Mouse (Mus musculus): Measurements from ENCODE around the gene Lin7b.

The Lin7b gene

DNA sequence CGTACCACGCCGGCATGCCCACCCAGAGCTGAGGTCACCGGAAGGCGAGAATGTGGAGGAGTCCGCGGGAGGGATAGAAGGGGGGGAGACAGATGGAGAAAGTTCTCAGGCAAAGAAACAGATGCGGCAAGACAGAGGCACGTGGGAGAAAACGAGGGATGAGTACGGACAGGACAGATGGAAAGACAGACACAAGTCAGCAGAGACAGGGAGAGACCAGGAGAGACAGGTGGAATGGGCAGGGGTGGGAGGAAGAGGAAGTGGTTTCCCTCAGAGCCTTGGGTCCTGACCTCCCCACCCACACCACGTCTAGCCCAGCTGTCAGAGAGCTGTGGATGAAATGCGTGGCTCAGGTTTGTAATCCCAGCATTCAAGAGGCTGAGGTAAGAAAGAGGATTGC, 23.5 kb downstream of the Lin7b start:
- DNase-seq: no peak

DNA sequence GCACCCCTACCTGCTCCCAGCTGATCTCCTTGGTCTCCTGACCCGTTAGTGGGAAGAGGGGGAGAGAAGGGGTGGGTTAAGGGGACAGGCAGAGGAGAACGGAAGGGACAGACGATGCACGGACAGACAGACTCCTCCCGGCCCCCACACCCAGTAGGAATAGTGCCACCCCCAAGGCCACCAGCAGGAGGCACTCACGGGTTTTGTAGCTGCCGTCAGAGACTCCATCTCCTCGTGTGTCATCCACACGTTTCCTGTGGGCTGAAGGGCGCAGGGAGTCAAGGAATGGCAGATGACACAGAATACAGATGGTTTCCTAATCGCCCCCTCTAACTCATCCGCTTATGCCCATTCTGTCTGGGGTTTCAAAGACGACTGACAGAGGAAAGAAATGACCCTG, 26.8 kb downstream of the Lin7b start:
- peak; percentile 39 to 54 for DNase-seq

DNA sequence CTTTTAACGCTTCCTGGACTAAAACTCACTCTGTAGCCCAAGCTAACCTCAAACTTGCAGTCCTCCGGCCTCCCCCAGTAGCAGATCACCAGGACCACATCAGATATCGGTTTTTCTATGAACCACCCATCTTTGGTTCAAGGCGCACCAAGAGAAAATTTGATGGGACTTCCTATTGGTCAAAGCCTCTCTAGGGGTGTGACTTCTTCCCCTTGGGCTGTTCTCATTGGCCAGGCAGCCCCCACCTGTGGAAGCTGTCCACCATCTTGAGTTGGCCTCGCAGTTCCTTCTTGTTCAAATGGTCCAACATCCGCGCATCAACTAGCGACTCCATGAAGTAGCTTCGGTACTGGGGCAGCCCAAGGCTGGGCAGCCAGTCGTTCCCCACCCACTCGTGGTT, 28.3 kb downstream of the Lin7b start:
- no peak for DNase-seq

DNA sequence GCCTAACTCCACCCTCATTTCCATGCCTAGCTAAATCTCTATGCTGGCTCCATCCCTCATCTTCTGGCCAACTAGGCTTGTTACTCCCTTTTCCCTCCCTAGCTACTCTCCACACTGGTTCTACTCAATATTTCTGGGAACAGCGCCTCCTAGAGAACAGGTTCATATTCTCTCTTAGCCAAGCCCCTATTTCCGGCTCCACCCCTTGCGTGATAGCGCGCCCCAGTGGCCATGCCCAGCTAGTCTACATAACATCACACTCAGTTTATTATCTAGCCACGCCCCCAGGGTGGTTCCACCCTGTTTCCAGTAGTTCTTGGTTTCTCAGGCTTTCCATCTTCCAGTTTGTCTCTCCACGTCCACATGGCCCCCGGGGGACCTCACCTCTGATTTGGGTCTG, 29.1 kb downstream of the Lin7b start:
- peak; percentile 89 to 97 for DNase-seq

DNA sequence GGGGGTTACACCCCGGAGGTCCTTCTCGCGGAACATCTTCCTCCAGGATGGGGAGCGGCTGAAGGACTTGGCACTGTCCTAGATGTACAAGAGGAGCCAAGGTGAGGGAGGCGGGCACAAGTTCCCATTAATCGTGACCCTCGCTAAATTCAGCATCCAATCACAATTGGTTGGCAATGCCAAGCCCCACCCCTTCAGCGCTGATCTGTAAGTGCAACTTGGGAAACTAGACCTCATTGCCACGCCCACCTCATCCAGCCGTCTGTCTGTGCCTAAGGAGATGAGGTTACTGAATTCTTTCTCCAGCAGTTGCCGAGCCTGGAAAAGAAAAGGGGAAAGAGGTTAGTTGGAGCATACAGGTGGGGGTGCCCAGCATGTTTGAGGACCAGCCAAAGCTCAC, 29.7 kb downstream of the Lin7b start:
- peak; percentile 58 to 66 for DNase-seq

DNA sequence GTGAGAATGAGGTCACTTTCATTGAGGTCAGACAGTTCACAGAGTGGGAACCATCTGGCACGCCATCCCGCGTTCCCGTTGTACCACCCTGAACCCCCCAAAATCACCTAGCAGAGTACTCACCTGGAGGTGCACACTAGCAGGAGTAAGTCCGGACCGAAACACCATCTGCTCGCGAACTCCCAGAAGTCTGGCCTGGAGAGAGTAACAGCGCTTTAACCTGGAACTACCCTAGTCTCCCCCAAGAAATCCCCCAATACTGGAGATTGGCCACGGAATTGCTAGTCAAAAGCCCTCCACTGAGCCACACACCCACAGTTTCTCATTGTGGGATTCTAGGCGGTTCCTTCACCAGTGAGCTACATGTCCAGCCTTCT, 30.3 kb downstream of the Lin7b start:
- no peak for DNase-seq

DNA sequence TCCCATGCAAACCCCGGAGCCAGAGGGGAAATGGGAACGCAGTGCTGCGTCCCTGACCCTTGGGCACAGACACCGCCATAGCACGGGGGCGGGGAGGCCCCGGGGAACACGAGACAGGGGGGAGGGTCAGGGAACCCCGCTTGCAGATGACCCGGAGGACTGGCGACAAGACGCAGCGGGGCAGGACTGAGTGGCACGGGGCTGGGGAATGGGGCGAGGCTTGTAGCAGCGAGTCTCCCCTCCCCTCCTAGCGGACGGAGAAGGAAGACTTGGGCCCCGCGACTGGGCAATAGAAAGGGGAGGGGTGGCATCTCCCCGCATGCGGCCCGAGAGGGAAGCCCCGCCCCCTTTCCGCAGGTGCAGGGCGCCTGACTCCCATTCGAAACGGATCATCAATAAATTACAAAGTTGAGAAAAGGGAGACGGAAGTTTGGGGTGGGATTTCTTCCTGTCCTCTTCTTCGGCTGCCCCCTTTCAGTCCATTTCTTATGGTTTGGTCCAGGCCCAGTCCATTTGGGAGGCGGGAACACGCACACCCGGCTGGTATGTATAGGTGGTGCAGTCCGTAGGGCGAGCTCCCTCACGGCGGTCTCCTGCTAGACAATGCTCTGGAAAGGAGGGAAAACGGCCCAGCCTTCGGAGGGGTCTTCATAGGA, 30.8 kb downstream of the Lin7b start:
- DNase-seq: peak; percentile 82 to 86

DNA sequence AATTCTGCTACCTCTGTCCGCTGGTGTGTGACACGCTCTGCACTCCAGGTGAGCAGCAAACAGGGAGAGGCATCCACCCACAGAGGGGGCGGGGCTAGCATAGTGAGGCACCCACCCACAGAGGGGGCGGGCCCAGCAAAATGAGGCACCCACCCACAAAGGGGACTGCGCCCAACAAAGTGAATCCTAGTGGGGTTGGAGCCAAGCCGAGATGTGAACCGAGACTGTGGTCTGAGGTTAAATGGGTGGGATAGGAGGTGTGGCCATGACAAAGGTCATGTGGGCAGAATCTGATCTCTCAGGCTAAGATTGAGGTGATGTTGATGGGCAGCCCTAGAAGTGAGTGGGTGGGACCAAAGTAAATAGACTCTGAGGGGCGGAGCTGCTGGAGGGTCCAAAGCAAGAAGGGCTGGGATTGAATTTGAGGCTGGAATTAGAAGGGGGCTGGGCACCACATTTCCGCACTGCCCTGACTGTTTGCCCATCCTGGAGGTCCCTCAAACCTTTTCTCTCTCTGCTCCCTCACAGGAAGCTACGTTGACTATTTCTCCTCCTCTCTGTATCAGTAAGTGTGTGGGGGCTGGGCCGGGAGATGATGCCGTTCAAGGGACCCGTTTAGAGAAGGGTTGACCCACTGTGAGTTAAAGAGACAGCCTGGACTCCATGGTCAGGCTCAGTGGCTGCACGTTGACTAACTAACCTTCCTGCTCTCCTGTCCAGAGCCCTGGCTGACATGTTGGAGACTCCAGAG, 32.0 kb downstream of the Lin7b start:
- peak; percentile 48 to 57 for DNase-seq

DNA sequence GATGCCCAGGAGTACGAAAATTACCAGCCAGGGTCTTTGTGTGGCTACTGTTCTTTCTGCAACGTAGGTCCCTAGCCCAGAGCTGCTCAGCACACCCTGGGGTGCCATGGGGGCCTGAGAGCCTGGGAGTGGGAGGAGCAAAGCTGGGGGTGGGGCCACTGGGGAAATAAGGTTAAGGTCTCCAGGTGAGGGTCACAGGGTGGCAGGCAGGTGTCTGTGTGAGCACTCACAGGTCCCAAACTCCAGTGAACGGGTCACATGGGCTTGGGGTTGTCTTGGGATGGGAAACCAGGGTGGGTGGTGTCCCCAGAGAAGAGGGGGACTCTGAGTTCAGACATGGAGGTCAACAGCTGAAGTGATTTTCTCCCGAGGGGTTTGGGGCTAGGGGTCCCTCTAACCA, 32.9 kb downstream of the Lin7b start:
- DNase-seq: peak in 1 of 2 experiments; percentile 37

DNA sequence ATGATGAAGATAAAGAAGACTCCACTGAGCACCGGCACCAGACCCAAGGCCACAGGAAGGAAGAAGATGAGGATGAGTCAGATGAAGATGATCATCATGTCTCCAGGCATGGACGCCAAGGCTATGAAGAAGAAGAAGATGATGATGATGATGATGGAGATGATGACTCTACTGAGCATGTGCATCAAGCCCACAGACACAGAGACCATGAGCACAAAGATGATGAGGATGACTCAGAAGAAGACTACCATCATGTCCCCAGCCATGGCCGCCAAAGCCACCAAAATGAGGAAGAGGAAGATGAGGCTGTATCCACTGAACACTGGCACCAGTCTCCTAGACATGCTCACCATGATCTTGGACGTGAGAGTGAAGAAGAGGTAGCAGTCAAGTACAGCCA, 34.1 kb downstream of the Lin7b start:
- DNase-seq: no peak

DNA sequence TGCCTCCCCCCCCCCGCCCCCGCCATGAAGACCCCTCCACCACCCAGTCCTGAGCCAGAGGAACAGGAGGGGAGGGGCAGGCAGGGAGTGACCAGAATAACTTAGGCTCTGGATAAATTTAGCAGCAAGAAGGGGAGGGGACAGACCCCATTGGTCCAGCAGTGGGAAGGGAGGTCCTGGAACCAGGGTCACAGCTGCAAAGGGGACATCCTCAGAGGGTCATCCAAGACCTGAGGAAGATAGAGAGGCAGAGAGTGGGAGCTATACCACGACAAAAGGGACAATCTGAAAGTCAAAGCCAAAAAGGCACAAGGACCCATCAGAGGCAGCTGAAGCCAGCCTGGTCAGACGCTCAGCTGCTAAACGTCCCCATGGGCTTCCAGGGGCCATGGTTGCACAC, 35.3 kb downstream of the Lin7b start, which contains the start of gene Hrc:
Gene Hrc, plus strand, starts transcription at position 235 of the 400 bp plus-strand sequence.
- no peak for DNase-seq

DNA sequence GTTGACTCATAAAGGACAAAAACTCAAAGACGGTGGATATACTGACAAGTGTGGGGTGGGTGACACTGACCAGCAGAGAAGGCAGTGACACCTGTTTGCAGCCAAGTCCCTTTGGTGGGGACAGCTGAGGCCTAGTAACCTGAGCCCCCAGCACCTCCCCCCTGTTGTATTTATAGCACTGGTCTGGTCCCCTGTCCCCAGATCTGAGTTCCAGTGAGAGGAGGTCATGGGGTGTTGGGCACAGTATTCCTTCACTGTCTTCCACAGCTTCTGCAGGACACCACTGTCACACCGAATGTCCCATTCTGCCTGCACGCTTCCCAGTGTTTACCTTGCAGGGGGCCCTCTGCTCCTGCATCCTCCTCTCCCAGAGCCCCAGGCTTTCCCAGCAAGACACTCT, 35.8 kb downstream of the Lin7b start:
- DNase-seq: no peak

DNA sequence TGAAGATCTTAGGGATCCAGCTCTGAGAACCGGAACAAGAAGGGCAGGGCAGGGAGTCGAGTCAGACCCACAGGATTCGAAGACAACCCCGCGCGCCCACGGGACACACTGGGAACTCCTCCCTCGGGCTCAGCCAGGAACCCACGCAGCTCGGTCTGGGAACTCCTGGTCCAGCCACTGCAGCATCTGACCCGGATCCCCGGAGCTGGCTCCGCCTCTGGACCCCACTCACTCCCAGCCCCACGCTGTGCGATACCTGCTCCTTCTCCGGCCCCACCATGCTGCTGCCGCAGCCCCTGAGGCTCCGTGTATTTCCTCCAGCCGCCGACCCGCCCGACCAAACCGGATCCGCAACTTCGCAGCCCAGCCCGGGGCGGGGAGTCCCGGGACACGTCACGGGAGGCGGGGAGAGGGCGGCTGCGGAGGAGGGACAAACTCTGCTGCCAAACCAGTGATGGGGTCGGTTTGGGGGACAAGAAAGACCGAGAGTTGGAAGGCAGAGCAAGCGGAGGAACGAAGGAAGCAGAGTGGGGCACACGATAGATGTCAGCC, 36.9 kb downstream of the Lin7b start, which contains the start of gene Trpm4:
Gene Trpm4, minus strand, starts transcription at position 350 of the 552 bp plus-strand sequence.
- DNase-seq: peak; percentile 83 to 89

DNA sequence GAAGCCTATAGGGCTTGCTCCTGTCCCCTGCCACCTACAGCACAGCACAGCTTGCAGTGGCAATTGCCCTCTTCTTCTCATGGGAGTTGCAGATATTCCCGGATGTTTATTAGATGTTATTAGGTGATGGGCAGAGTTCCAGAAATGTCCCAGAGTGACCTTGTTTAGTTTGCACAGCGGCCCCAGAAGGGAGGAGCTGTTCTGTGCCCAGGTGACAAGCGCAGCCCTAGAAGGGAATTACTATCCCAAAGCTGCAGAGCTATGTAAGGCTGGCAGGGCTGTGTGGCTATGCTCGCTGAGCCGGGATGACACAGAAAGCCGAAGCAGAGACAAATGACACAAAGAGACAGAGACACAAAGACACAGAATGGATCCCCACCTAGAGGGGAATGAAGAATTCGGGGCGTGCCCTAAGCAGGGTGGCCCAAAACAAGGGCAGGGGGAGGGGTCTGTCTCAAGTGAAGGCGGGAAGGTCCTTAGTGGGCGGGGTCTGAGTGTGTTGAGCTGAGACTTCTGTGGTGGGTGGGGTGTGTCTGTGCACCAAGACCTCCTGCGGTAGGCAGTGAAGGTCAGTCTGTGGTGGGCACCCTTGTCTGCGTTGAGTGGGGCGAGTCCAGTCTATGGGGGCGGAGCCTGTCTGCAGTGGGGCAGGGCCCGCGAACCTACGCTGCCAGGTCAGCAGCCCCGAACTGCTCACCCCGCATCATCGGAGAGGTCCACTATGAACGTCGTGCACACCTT, 37.5 kb downstream of the Lin7b start:
- DNase-seq: peak; percentile 57 to 60

DNA sequence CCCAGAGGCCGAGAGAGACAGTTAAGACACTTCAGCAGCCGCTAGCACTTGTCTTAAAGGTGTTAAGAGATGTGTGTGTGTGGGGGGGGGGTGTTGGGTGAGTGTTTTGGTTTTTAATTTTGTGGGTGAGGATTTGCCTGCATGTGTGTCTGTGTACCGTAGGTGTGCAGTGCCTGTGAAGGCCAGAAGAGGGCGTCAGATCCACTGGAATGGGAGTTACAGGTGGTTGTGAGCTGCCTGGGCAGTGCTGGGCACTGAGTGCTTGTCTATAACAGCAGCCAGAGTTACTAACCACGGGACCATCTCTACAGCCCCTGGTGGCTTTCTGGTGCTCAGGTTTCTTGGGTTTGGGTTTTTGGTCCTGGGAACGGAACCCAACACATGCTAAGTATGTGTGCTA, 38.9 kb downstream of the Lin7b start:
- DNase-seq: no peak

DNA sequence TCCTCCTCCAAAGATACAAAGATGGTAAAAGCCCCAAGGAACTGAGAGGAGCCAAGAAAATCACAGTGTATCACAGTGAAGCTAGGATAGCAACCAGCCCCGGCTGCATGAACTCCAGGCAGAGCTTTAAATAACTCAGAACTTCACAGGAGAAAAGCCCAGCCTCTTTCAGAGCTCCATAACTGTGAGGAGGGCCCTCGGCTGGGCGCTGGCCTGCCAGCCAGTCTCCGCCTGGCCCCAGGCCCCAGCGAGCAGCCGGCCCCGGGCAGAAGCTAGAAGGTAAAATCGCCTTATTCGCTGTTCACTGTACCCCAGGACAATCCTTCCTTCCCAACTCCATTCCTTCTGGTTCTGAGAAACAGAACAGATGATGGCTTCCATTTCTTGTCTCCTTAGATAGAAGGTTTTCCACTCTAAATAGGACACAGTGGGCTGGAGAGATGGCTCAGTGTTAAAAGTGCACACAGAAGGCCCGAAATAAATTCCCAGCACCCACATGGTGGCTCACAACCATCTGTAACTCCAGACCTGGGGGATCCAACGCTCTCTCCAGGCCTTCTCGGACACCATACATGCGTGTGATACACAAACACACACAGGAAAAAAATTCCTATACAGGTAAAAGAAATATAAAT, 41.4 kb downstream of the Lin7b start:
- no peak for DNase-seq

DNA sequence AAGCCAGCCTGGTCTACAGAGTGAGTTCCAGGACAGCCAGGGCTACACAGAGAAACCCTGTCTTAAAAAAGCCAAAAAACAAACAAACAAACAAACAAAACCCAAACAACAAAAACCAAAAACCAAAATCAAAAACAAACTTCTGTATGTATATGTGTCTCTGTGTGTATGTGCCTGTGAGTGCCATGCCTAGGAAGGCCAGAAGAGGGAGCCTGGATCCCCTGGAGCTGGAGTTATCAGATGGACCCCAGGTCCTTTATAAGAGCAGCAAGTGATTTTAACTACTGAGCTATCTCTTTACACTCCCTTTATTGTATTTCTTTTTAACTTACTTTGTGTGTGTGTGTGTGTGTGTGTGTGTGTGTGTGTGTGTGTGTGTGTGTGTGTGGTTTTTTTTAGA, 44.6 kb downstream of the Lin7b start:
- no peak for DNase-seq

DNA sequence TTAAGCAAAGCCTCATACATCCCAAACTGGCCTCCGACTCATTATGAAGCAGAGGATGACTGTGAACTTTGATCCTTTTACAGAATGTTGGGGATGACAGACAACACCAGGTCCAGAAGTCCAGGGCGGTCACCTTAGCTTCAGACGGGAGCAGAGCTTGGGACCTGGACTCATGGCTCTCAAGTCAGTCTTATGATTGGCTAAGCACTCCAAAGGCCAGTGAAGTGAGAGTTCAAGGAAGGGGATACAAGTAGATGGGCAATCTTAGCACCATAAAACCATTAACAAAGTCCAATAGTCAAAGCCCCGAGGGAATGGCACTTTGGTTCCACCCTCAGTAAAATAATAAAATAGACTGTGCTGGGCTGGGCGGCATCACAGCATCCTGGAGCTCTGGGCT, 47.3 kb downstream of the Lin7b start:
- no peak for DNase-seq

DNA sequence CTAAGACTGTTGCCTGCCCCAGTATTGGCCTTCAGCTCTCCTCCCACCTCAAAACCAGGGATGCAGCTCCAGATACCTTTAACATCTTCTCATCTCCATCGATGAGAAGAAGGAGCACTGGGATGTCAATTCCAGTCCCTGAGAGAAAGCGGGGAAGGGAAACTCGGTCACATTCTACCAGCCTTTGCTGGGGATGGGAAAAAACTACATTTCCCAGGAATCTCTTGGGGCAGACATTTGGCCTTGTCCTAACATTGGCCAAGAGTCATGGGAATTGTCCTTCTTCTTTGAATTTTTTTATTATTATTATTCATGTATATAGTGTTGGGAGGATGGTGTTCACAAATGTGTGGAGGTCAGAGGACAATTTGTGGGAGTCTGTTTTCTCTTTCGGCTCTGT, 48.1 kb downstream of the Lin7b start:
- DNase-seq: no peak

Measured in cerebellum, postnatal 10 days (tissue).